Mouse (Mus musculus) forebrain, embryonic 15.5 days (tissue): ENCODE measurements around the gene Efcab6. TPM values are rescaled to one million over a fixed set of nuclear protein-coding genes. Genes with fewer than 3 reads are reported as not detected.

ENCODE experiments used
- ATAC-seq: fragments of 200-750 bp; cut with Nextera tagmentation; replicated peaks from 2 replicates; pipeline ENCODE4 v1.8.0; 2017; ENCODE audit warnings: mild to moderate bottlenecking, moderate TSS enrichment, moderate library complexity
- H3K27ac ChIP-seq: fragments of 300-500 bp; sonication (generic); replicated peaks from 2 replicates; pipeline ENCODE4 v1.5.1; 2015; ENCODE audit warnings: mild to moderate bottlenecking, inconsistent platforms
- H3K27me3 ChIP-seq: fragments of 300-500 bp; sonication (generic); 2 replicates; pipeline ENCODE4 v1.6.1; 2015; ENCODE audit warnings: inconsistent platforms
- H3K36me3 ChIP-seq: fragments of 300-500 bp; sonication (generic); 2 replicates; pipeline ENCODE4 v1.6.1; 2015; ENCODE audit warnings: mild to moderate bottlenecking, inconsistent platforms
- H3K4me1 ChIP-seq: fragments of 300-500 bp; sonication (generic); 2 replicates; pipeline ENCODE4 v1.6.1; 2015; ENCODE audit warnings: inconsistent platforms
- H3K4me2 ChIP-seq: fragments of 300-500 bp; sonication (generic); replicated peaks from 2 replicates; pipeline ENCODE4 v1.6.1; 2015; ENCODE audit warnings: mild to moderate bottlenecking, inconsistent platforms
- H3K4me3 ChIP-seq: fragments of 300-500 bp; sonication (generic); 2 replicates; pipeline ENCODE4 v1.5.1; 2015; ENCODE audit warnings: mild to moderate bottlenecking, inconsistent platforms
- H3K9ac ChIP-seq: fragments of 300-500 bp; sonication (generic); replicated peaks from 2 replicates; pipeline ENCODE4 v1.6.1; 2015; ENCODE audit warnings: mild to moderate bottlenecking, inconsistent platforms
- H3K9me3 ChIP-seq: fragments of 300-500 bp; sonication (generic); 2 replicates; pipeline ENCODE4 v1.6.1; 2016; ENCODE audit warnings: inconsistent platforms
- WGBS: fragments of 180-500 bp; shearing (Covaris S2); methylation state at CpG from one replicate; pipeline ENCODE4 v1.1.7; 2015; ENCODE audit warnings: mixed read lengths; 5-methylcytosine and 5-hydroxymethylcytosine counted together
- polyA plus RNA-seq: library from polyadenylated mRNA; unstranded; fragments of >200 nt; fragmentation: Nextera tagmentation; extraction: Ambion mirVana; gene quantifications from 2 replicates; pipeline ENCODE4 v1.2.1, GENCODE M21; 2015

Gene Efcab6
- polyA plus RNA-seq, 1 experiment from 2014 or later = 4.3 TPM

- Histone ChIP-seq H3K9ac (no peak overlapping the region), H3K27ac (no peak overlapping the region), H3K4me3 (no peak overlapping the region), H3K27me3 (no peaks in the 10 kb centered on the region), H3K4me2 (no peak overlapping the region), H3K36me3 (no peaks in the 10 kb centered on the region), H3K9me3 (no peaks in the 10 kb centered on the region), H3K4me1 (peaks cover 4% of the 10 kb centered on the region)
- 88% methylated on average over 2 of the region's 2 CpGs for WGBS
- no peak for ATAC-seq
Measured at GRCm38 (mm10) chr15:84079519-84079918, 14.3 kb upstream of the Efcab6 start.

- H3K9me3 ChIP-seq = no peaks in the 10 kb centered on the region
- H3K36me3 ChIP-seq = no peaks in the 10 kb centered on the region
- H3K4me1 ChIP-seq = peaks cover 10% of the 10 kb centered on the region
- no peak overlapping the region for H3K9ac ChIP-seq
- no peak overlapping the region for H3K4me3 ChIP-seq
- H3K4me2 ChIP-seq = no peak overlapping the region
- no peaks in the 10 kb centered on the region for H3K27me3 ChIP-seq
- H3K27ac ChIP-seq = no peak overlapping the region
- no peak for ATAC-seq
- 64% methylated on average over 13 of the region's 13 CpGs for WGBS
Measured at GRCm38 (mm10) chr15:84078667-84079066, 13.5 kb upstream of the Efcab6 start.

GRCm38 (mm10) chr15:84077151-84077550 is 12.0 kb upstream of the Efcab6 start:
- no peaks in the 10 kb centered on the region for H3K9me3 ChIP-seq
- H3K4me2 ChIP-seq = no peak overlapping the region
- H3K4me1 ChIP-seq = peaks cover 15% of the 10 kb centered on the region
- no peak overlapping the region for H3K27ac ChIP-seq
- H3K4me3 ChIP-seq = no peak overlapping the region
- H3K36me3 ChIP-seq = no peaks in the 10 kb centered on the region
- 59% methylated on average over 17 of the region's 17 CpGs for WGBS
- H3K9ac ChIP-seq = no peak overlapping the region
- ATAC-seq = no peak
- no peaks in the 10 kb centered on the region for H3K27me3 ChIP-seq

- H3K36me3 ChIP-seq = no peaks in the 10 kb centered on the region
- no peak for ATAC-seq
Measured at GRCm38 (mm10) chr15:84074705-84075185, 9.6 kb upstream of the Efcab6 start.

GRCm38 (mm10) chr15:84073911-84074704 is 8.9 kb upstream of the Efcab6 start:
- Histone ChIP-seq H3K4me2 (no peak overlapping the region), H3K9ac (no peak overlapping the region)

More at GRCm38 (mm10) chr15:84074705-84075185, 9.6 kb upstream of the Efcab6 start:
- Histone ChIP-seq H3K4me1 (peaks cover 25% of the 10 kb centered on the region), H3K27ac (no peak overlapping the region), H3K9ac (0 out of 2 replicates have a peak overlapping the region, but pooled peaks have one; percentile 11), H3K9me3 (no peaks in the 10 kb centered on the region), H3K4me2 (no peak overlapping the region), H3K4me3 (no peak overlapping the region), H3K27me3 (no peaks in the 10 kb centered on the region)
- WGBS = 15% methylated on average over 17 of the region's 17 CpGs

GRCm38 (mm10) chr15:84073058-84073457 is 7.9 kb upstream of the Efcab6 start:
- 25% methylated on average over 8 of the region's 8 CpGs for WGBS
- Histone ChIP-seq H3K4me1 (peaks cover 40% of the 10 kb centered on the region), H3K9me3 (no peaks in the 10 kb centered on the region), H3K9ac (no peak overlapping the region), H3K4me3 (no peak overlapping the region), H3K27ac (no peak overlapping the region), H3K27me3 (no peaks in the 10 kb centered on the region), H3K4me2 (no peak overlapping the region), H3K36me3 (no peaks in the 10 kb centered on the region)
- no peak for ATAC-seq

More at GRCm38 (mm10) chr15:84073911-84074704, 8.9 kb upstream of the Efcab6 start:
- Histone ChIP-seq H3K36me3 (no peaks in the 10 kb centered on the region), H3K4me3 (no peak overlapping the region), H3K27ac (no peak overlapping the region), H3K9me3 (no peaks in the 10 kb centered on the region), H3K27me3 (no peaks in the 10 kb centered on the region), H3K4me1 (peaks cover 31% of the 10 kb centered on the region)
- 0 out of 2 replicates have a peak, but pooled peaks have one; percentile 26 for ATAC-seq
- WGBS = 8% methylated on average over 14 of the region's 15 CpGs

- peaks cover 40% of the 10 kb centered on the region for H3K4me1 ChIP-seq
- H3K9me3 ChIP-seq = no peaks in the 10 kb centered on the region
- no peak for ATAC-seq
- H3K9ac ChIP-seq = no peak overlapping the region
- H3K27ac ChIP-seq = no peak overlapping the region
- no peaks in the 10 kb centered on the region for H3K36me3 ChIP-seq
- WGBS = 21% methylated on average over 7 of the region's 7 CpGs
- no peaks in the 10 kb centered on the region for H3K27me3 ChIP-seq
- H3K4me2 ChIP-seq = no peak overlapping the region
- H3K4me3 ChIP-seq = no peak overlapping the region
Measured at GRCm38 (mm10) chr15:84072226-84072625, 7.0 kb upstream of the Efcab6 start.

GRCm38 (mm10) chr15:84070116-84070676 is 5.0 kb upstream of the Efcab6 start:
- H3K9ac ChIP-seq = no peak overlapping the region
- ATAC-seq = no peak
- H3K4me1 ChIP-seq = peaks cover 41% of the 10 kb centered on the region
- H3K4me3 ChIP-seq = no peak overlapping the region
- no peaks in the 10 kb centered on the region for H3K27me3 ChIP-seq
- 7% methylated on average over 13 of the region's 13 CpGs for WGBS
- peak overlapping the region; percentile 75 for H3K27ac ChIP-seq
- no peaks in the 10 kb centered on the region for H3K36me3 ChIP-seq
- H3K9me3 ChIP-seq = no peaks in the 10 kb centered on the region
- H3K4me2 ChIP-seq = peak overlapping the region; percentile 18; the same call in 1 of the 2 replicates

GRCm38 (mm10) chr15:84069455-84070050 is 4.4 kb upstream of the Efcab6 start:
- no peak overlapping the region for H3K4me3 ChIP-seq
- 5% methylated on average over 16 of the region's 16 CpGs for WGBS
- H3K36me3 ChIP-seq = no peaks in the 10 kb centered on the region
- no peaks in the 10 kb centered on the region for H3K9me3 ChIP-seq
- no peaks in the 10 kb centered on the region for H3K27me3 ChIP-seq
- H3K9ac ChIP-seq = no peak overlapping the region
- ATAC-seq = 0 out of 2 replicates have a peak, but pooled peaks have one; percentile 5
- H3K4me2 ChIP-seq = peak overlapping the region; percentile 18
- peaks cover 42% of the 10 kb centered on the region for H3K4me1 ChIP-seq
- H3K27ac ChIP-seq = peak overlapping the region; percentile 75

- Histone ChIP-seq H3K4me2 (no peak overlapping the region), H3K36me3 (no peaks in the 10 kb centered on the region), H3K9ac (no peak overlapping the region), H3K27ac (no peak overlapping the region), H3K4me3 (no peak overlapping the region), H3K27me3 (no peaks in the 10 kb centered on the region), H3K4me1 (peaks cover 30% of the 10 kb centered on the region), H3K9me3 (no peaks in the 10 kb centered on the region)
- no peak for ATAC-seq
- WGBS = 61% methylated on average over 4 of the region's 4 CpGs
Measured at GRCm38 (mm10) chr15:84065701-84066100, 522 bp upstream of the Efcab6 start.

GRCm38 (mm10) chr15:84058841-84059240 is 6.3 kb downstream of the Efcab6 start:
- ATAC-seq = no peak
- peaks cover 3% of the 10 kb centered on the region for H3K4me1 ChIP-seq

GRCm38 (mm10) chr15:84056083-84056482 is 9.1 kb downstream of the Efcab6 start:
- Histone ChIP-seq H3K27me3 (no peaks in the 10 kb centered on the region), H3K36me3 (no peaks in the 10 kb centered on the region), H3K27ac (no peak overlapping the region), H3K4me2 (no peak overlapping the region), H3K4me1 (peaks cover 15% of the 10 kb centered on the region), H3K9ac (no peak overlapping the region), H3K4me3 (no peak overlapping the region), H3K9me3 (no peaks in the 10 kb centered on the region)
- WGBS = 71% methylated on average over 5 of the region's 5 CpGs
- ATAC-seq = no peak

More at GRCm38 (mm10) chr15:84058841-84059240, 6.3 kb downstream of the Efcab6 start:
- WGBS = 67% methylated on average over 6 of the region's 6 CpGs
- Histone ChIP-seq H3K36me3 (no peaks in the 10 kb centered on the region), H3K4me2 (no peak overlapping the region), H3K4me3 (no peak overlapping the region), H3K27ac (no peak overlapping the region), H3K9me3 (no peaks in the 10 kb centered on the region), H3K9ac (no peak overlapping the region), H3K27me3 (no peaks in the 10 kb centered on the region)
